Mouse (Mus musculus) intestine, postnatal 0 days (tissue): ENCODE results near the gene Syne2. TPM values are rescaled to one million over a fixed set of nuclear protein-coding genes. Genes with fewer than 3 reads are reported as not detected.

Experiments used
- ATAC-seq: fragments of 200-750 bp; cut with Nextera tagmentation; 2 replicates; pipeline ENCODE4 v1.8.0; 2017; ENCODE audit warnings: mild to moderate bottlenecking, moderate TSS enrichment, moderate library complexity
- H3K27ac ChIP-seq: fragments of 300-500 bp; sonication (generic); 2 replicates; pipeline ENCODE4 v1.5.1; 2014; ENCODE audit warnings: mild to moderate bottlenecking, low read depth, low read length, moderate library complexity
- H3K27me3 ChIP-seq: fragments of 300-500 bp; sonication (generic); replicated peaks from 2 replicates; pipeline ENCODE4 v1.6.1; 2014; ENCODE audit warnings: low read length, mixed read lengths; ENCODE audit not compliant: control insufficient read depth, insufficient read depth
- H3K36me3 ChIP-seq: fragments of 300-500 bp; sonication (generic); 2 replicates; pipeline ENCODE4 v1.6.1; 2014; ENCODE audit warnings: mild to moderate bottlenecking, moderate library complexity; ENCODE audit not compliant: control insufficient read depth, insufficient read depth
- H3K4me1 ChIP-seq: fragments of 300-500 bp; sonication (generic); replicated peaks from 2 replicates; pipeline ENCODE4 v1.6.1; 2014; ENCODE audit warnings: antibody characterized with exemption, low read length, mixed read lengths; ENCODE audit not compliant: control insufficient read depth, insufficient read depth
- H3K4me2 ChIP-seq: fragments of 300-500 bp; sonication (generic); replicated peaks from 2 replicates; pipeline ENCODE4 v1.6.1; 2014; ENCODE audit warnings: low read depth, mild to moderate bottlenecking, moderate library complexity
- H3K4me3 ChIP-seq: fragments of 300-500 bp; sonication (generic); 2 replicates; pipeline ENCODE4 v1.5.1; 2014; ENCODE audit warnings: low read depth, low read length
- H3K9ac ChIP-seq: fragments of 300-500 bp; sonication (generic); 2 replicates; pipeline ENCODE4 v1.6.1; 2014; ENCODE audit warnings: mild to moderate bottlenecking, low read depth, low read length
- H3K9me3 ChIP-seq: fragments of 300-500 bp; sonication (generic); 2 replicates; pipeline ENCODE4 v1.6.1; 2016; ENCODE audit warnings: mixed run types; ENCODE audit not compliant: control insufficient read depth
- CTCF ChIP-seq: sonication (generic); IDR thresholded peaks from 2 replicates; pipeline ENCODE4 v1.5.1; 2016; ENCODE audit warnings: low read depth, mild to moderate bottlenecking, control low read depth, antibody characterized with exemption, moderate library complexity
- WGBS: fragments of 180-500 bp; shearing (Covaris S2); extraction: QIAGEN DNeasy Blood & Tissue Kit; methylation state at CpG from one replicate; pipeline ENCODE4 v1.1.7; 2014; 5-methylcytosine and 5-hydroxymethylcytosine counted together
- polyA plus RNA-seq: library from polyadenylated mRNA; unstranded; fragments of >200 nt; fragmentation: Nextera tagmentation; extraction: Ambion mirVana; gene quantifications from 2 replicates; pipeline ENCODE4 v1.2.1, GENCODE M21; 2015

The Syne2 gene
- polyA plus RNA-seq, 1 experiment from 2014 or later: 14.5 TPM

GRCm38 (mm10) chr12:76117632-76118153 lies 299.8 kb downstream of the Syne2 start:
- Histone ChIP-seq H3K4me1 (no peaks in the 10 kb centered on the region), H3K9ac (no peak overlapping the region), H3K27me3 (no peaks in the 10 kb centered on the region), H3K9me3 (no peaks in the 10 kb centered on the region), H3K4me2 (no peak overlapping the region), H3K36me3 (no peaks in the 10 kb centered on the region), H3K4me3 (no peak overlapping the region), H3K27ac (no peak overlapping the region)
- WGBS: 67% methylated on average over 4 of the region's 4 CpGs
- no peak for TF ChIP-seq CTCF
- no peak for ATAC-seq

GRCm38 (mm10) chr12:76123223-76123622 lies 305.3 kb downstream of the Syne2 start:
- Histone ChIP-seq H3K4me3 (no peak overlapping the region), H3K27ac (no peak overlapping the region), H3K4me2 (no peak overlapping the region), H3K4me1 (no peaks in the 10 kb centered on the region), H3K36me3 (no peaks in the 10 kb centered on the region), H3K27me3 (no peaks in the 10 kb centered on the region), H3K9me3 (no peaks in the 10 kb centered on the region), H3K9ac (no peak overlapping the region)
- TF ChIP-seq CTCF: no peak
- ATAC-seq: no peak
- 90% methylated on average over 6 of the region's 6 CpGs for WGBS

GRCm38 (mm10) chr12:76128306-76128705 lies 310.4 kb downstream of the Syne2 start:
- Histone ChIP-seq H3K4me3 (no peak overlapping the region), H3K4me1 (no peaks in the 10 kb centered on the region), H3K9ac (no peak overlapping the region), H3K36me3 (no peaks in the 10 kb centered on the region), H3K27ac (no peak overlapping the region), H3K9me3 (no peaks in the 10 kb centered on the region), H3K4me2 (no peak overlapping the region), H3K27me3 (no peaks in the 10 kb centered on the region)
- ATAC-seq: no peak
- no peak for TF ChIP-seq CTCF
- 61% methylated on average over 3 of the region's 3 CpGs for WGBS

GRCm38 (mm10) chr12:76128831-76129230 lies 310.9 kb downstream of the Syne2 start:
- H3K4me3 ChIP-seq: no peak overlapping the region
- 82% methylated on average over 10 of the region's 10 CpGs for WGBS
- H3K9ac ChIP-seq: no peak overlapping the region
- no peak for ATAC-seq
- no peaks in the 10 kb centered on the region for H3K4me1 ChIP-seq
- no peak overlapping the region for H3K4me2 ChIP-seq
- no peak overlapping the region for H3K27ac ChIP-seq
- H3K36me3 ChIP-seq: no peaks in the 10 kb centered on the region
- TF ChIP-seq CTCF: no peak
- H3K27me3 ChIP-seq: no peaks in the 10 kb centered on the region
- H3K9me3 ChIP-seq: no peaks in the 10 kb centered on the region

GRCm38 (mm10) chr12:76130281-76130680 lies 312.3 kb downstream of the Syne2 start:
- no peaks in the 10 kb centered on the region for H3K9me3 ChIP-seq
- no peak for ATAC-seq
- H3K27ac ChIP-seq: no peak overlapping the region
- H3K27me3 ChIP-seq: no peaks in the 10 kb centered on the region
- H3K36me3 ChIP-seq: no peaks in the 10 kb centered on the region
- H3K9ac ChIP-seq: no peak overlapping the region
- no peak overlapping the region for H3K4me2 ChIP-seq
- H3K4me1 ChIP-seq: no peaks in the 10 kb centered on the region
- peak; percentile 73 for TF ChIP-seq CTCF
- 34% methylated on average over 4 of the region's 4 CpGs for WGBS
- H3K4me3 ChIP-seq: no peak overlapping the region

- 36% methylated on average over 6 of the region's 6 CpGs for WGBS
- H3K4me3 ChIP-seq: no peak overlapping the region
- ATAC-seq: peak; percentile 73
- no peaks in the 10 kb centered on the region for H3K4me1 ChIP-seq
- no peak overlapping the region for H3K27ac ChIP-seq
- H3K9me3 ChIP-seq: no peaks in the 10 kb centered on the region
- 0 out of 2 replicates have a peak overlapping the region, but pooled peaks have one; percentile 9 for H3K4me2 ChIP-seq
- H3K9ac ChIP-seq: no peak overlapping the region
- TF ChIP-seq CTCF: no peak
- H3K36me3 ChIP-seq: no peaks in the 10 kb centered on the region
- H3K27me3 ChIP-seq: no peaks in the 10 kb centered on the region
Observed at GRCm38 (mm10) chr12:76130891-76131290, 313.0 kb downstream of the Syne2 start.

GRCm38 (mm10) chr12:76132591-76132990 lies 314.7 kb downstream of the Syne2 start:
- Histone ChIP-seq H3K9ac (no peak overlapping the region), H3K4me3 (no peak overlapping the region), H3K27ac (no peak overlapping the region), H3K27me3 (no peaks in the 10 kb centered on the region), H3K9me3 (no peaks in the 10 kb centered on the region), H3K4me2 (no peak overlapping the region), H3K4me1 (no peaks in the 10 kb centered on the region), H3K36me3 (no peaks in the 10 kb centered on the region)
- no peak for ATAC-seq
- 64% methylated on average over 4 of the region's 4 CpGs for WGBS
- TF ChIP-seq CTCF: no peak
